Comparison of ENCODE assay signal across 8 mouse cellular contexts in genomic region chrX:169880363-169880711, GRCm38 (mm10).
DNase-seq lines count a peak whose midpoint lies in the region; ATAC-seq and TF ChIP-seq lines count a peak whose summit lies in the region.

No protein-coding gene starts in this region.

- H3K4me2 ChIP-seq in heart, embryonic 11.5 days: peak overlapping the region; percentile 65
- peak overlapping the region; percentile 61 for H3K4me2 ChIP-seq in liver, embryonic 11.5 days

- H3K27ac ChIP-seq in heart, embryonic 11.5 days (ENCODE audit: low read depth, low read length): no peak overlapping the region
- H3K27ac ChIP-seq in ES-E14 (ENCODE audit: insufficient read depth, low read depth, low read length, poor library complexity, severe bottlenecking): no peak overlapping the region
- no peak overlapping the region for H3K27ac ChIP-seq in liver, embryonic 11.5 days (ENCODE audit: low read depth, low read length)
- peak overlapping the region; percentile 78 for H3K27ac ChIP-seq in small intestine, adult 2 months (ENCODE audit: insufficient read depth, low read depth, low read length)

- H3K27me3 ChIP-seq in heart, embryonic 11.5 days (ENCODE audit: control insufficient read depth, insufficient read depth, low read length): peaks cover 7% of the 10 kb centered on the region
- H3K27me3 ChIP-seq in liver, embryonic 11.5 days (replicated peaks; ENCODE audit: control insufficient read depth, insufficient read depth, low read length): peaks cover 22% of the 10 kb centered on the region
- H3K27me3 ChIP-seq in small intestine, adult 2 months (ENCODE audit: control insufficient read depth, insufficient read depth, low read length): no peaks in the 10 kb centered on the region

- no peak for ATAC-seq in heart, embryonic 11.5 days (replicated peaks; ENCODE audit: insufficient number of reproducible peaks, low FRiP score, low TSS enrichment)
- peak; percentile 20; the same call in 1 of the 2 replicates for ATAC-seq in granulocyte monocyte progenitor cell, adult 5-6 weeks (replicated peaks; ENCODE audit: poor library complexity, severe bottlenecking)
- ATAC-seq in liver, embryonic 11.5 days (replicated peaks; ENCODE audit: low FRiP score): no peak

- no peaks in the 10 kb centered on the region for H3K4me1 ChIP-seq in heart, embryonic 11.5 days (ENCODE audit: control insufficient read depth, insufficient read depth, low read length)
- no peaks in the 10 kb centered on the region for H3K4me1 ChIP-seq in ES-E14 (ENCODE audit: control insufficient read depth in 2 of 2, insufficient read depth in 2 of 2, low read length in 2 of 2, poor library complexity in 1 of 2)
- no peaks in the 10 kb centered on the region for H3K4me1 ChIP-seq in liver, embryonic 11.5 days (replicated peaks; ENCODE audit: control insufficient read depth, insufficient read depth, low read length)
- no peaks in the 10 kb centered on the region for H3K4me1 ChIP-seq in small intestine, adult 2 months (ENCODE audit: control insufficient read depth, insufficient read depth, insufficient read length, low read length)

- H3K4me3 ChIP-seq in heart, embryonic 11.5 days (ENCODE audit: low read depth, low read length): peak overlapping the region; percentile 57
- peak overlapping the region; percentile 45 to 73; a peak in 3 of 4 replicates for H3K4me3 ChIP-seq in ES-E14 (ENCODE audit: insufficient read depth in 1 of 2, low read depth in 1 of 2, low read length in 2 of 2, poor library complexity in 1 of 2, severe bottlenecking in 1 of 2)
- H3K4me3 ChIP-seq in liver, embryonic 11.5 days (ENCODE audit: low read depth, low read length): peak overlapping the region; percentile 48
- H3K4me3 ChIP-seq in small intestine, adult 2 months (ENCODE audit: low read depth, low read length): peak overlapping the region; percentile 74

- TF ChIP-seq POLR2A in small intestine, adult 2 months (IDR thresholded peaks at IDR 0.05; ENCODE audit: low read depth, low read length): no peak

- intact Hi-C loops in heart, postnatal 25 days (cut with DNase I): loop anchor here (5.0 kb wide), 1 partner anchor 102 kb away; no protein-coding TSS in a partner anchor

- peak overlapping the region; percentile 67; the same call in 1 of the 2 replicates for H3K9ac ChIP-seq in heart, embryonic 11.5 days (ENCODE audit: low read depth, low read length)
- no peak overlapping the region for H3K9ac ChIP-seq in ES-E14 (ENCODE audit: insufficient read depth, low read depth, low read length, poor library complexity, severe bottlenecking)
- H3K9ac ChIP-seq in liver, embryonic 11.5 days (ENCODE audit: low read depth, low read length): 0 out of 2 replicates have a peak overlapping the region, but pooled peaks have one; percentile 37

- H3K9me3 ChIP-seq in heart, embryonic 11.5 days (replicated peaks; ENCODE audit: control insufficient read depth, low read length): no peaks in the 10 kb centered on the region
- H3K9me3 ChIP-seq in ES-E14 (ENCODE audit: control insufficient read depth, insufficient read depth, low read depth, low read length): no peaks in the 10 kb centered on the region
- H3K9me3 ChIP-seq in liver, embryonic 11.5 days (ENCODE audit: control insufficient read depth, low read length): no peaks in the 10 kb centered on the region

- in situ Hi-C loops in ES-E14 (cut with MboI; ENCODE audit: low sequenced_read_pairs in 2 of 2, unreplicated experiment in 2 of 2): no loop called here

- DNase-seq in heart, postnatal 25 days (ENCODE audit: low spot score): no peak
- no peak for DNase-seq in ES-E14 (ENCODE audit: low read depth, low spot score)
- DNase-seq in liver, embryonic 11.5 days (ENCODE audit: low spot score): no peak
- no peak for DNase-seq in urinary bladder, postnatal 4 days (ENCODE audit: low spot score in 2 of 2)
- no peak for DNase-seq in right cerebral cortex, postnatal 14 days

- H3K36me3 ChIP-seq in heart, embryonic 11.5 days (ENCODE audit: control insufficient read depth, insufficient read depth, low read length): no peaks in the 10 kb centered on the region
- H3K36me3 ChIP-seq in ES-E14 (ENCODE audit: control insufficient read depth, insufficient read depth, low read length, poor library complexity, severe bottlenecking): no peaks in the 10 kb centered on the region
- no peaks in the 10 kb centered on the region for H3K36me3 ChIP-seq in liver, embryonic 11.5 days (ENCODE audit: control insufficient read depth, insufficient read depth, low read length)
- H3K36me3 ChIP-seq in small intestine, adult 2 months (ENCODE audit: control insufficient read depth, insufficient read depth, low read length): no peaks in the 10 kb centered on the region

- TF ChIP-seq CTCF in small intestine, adult 2 months (IDR thresholded peaks at IDR 0.05; ENCODE audit: extremely low read depth, insufficient read length, insufficient replicate concordance, low read depth, low read length): no peak

- 17% methylated on average over 13 of the region's 13 CpGs for WGBS in heart, embryonic 11.5 days (ENCODE audit: insufficient replicate concordance)
- 14% methylated on average over 13 of the region's 13 CpGs for WGBS in liver, embryonic 11.5 days
- WGBS in small intestine, adult 2 months: 10% methylated on average over 13 of the region's 13 CpGs

TF ChIP-seq in ES-E14, 5 proteins besides CTCF, POLR2A, EP300 and RAD21:
- TF ChIP-seq MAFK (IDR thresholded peaks at IDR 0.05; ENCODE audit: insufficient read depth, low read depth, low read length): no peak
TF ChIP-seq in ES-E14: peak in this region for 0.
